Mouse (Mus musculus): ENCODE data around the gene Camkmt. TPM values are rescaled to one million over a fixed set of nuclear protein-coding genes. Genes with fewer than 3 reads are reported as not detected.
A peak's percentile ranks its signal among the peaks of the same experiment; 100 is the strongest.

The Camkmt gene
- polyA plus RNA-seq, 1 experiment from 2014 or later: 16.4 TPM

DNA sequence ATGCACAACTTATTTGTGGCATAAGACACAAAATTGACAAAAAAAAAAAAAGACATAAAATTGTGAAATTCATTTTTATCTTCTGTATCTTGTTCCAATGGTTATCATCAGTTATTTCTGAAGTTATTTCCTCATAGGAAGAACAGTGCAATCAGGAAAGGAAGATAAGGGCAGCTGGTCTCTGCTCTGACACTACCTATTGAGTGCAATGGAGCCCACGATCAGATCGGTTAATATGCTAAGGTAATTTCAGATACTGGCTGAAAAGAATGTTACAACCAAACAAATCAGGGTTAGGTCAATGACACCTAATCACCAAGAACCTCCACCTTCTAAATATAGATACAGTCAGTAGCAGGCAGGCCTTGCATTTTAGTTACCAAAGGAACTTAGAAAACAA, 5.0 kb upstream of the Camkmt start:
- peak; percentile 38 for ATAC-seq
- peaks cover 3% of the 10 kb centered on the region; the same call in 1 of the 2 replicates for H3K36me3 ChIP-seq (ENCODE audit: control insufficient read depth, insufficient read depth, low read length)
- WGBS: 77% methylated on average over 2 of the region's 2 CpGs
- no peaks in the 10 kb centered on the region for H3K27me3 ChIP-seq (replicated peaks; ENCODE audit: control insufficient read depth, insufficient read depth, low read length)
- no peak overlapping the region for H3K4me3 ChIP-seq (ENCODE audit: low read length)
- peaks cover 8% of the 10 kb centered on the region for H3K4me1 ChIP-seq (ENCODE audit: control insufficient read depth, insufficient read depth, low read length)
- H3K27ac ChIP-seq (ENCODE audit: low read length): no peak overlapping the region
- H3K4me2 ChIP-seq (ENCODE audit: low read depth, low read length): no peak overlapping the region
- H3K9ac ChIP-seq (ENCODE audit: low read depth, low read length): no peak overlapping the region
- H3K9me3 ChIP-seq (ENCODE audit: control insufficient read depth, low read length): no peaks in the 10 kb centered on the region

DNA sequence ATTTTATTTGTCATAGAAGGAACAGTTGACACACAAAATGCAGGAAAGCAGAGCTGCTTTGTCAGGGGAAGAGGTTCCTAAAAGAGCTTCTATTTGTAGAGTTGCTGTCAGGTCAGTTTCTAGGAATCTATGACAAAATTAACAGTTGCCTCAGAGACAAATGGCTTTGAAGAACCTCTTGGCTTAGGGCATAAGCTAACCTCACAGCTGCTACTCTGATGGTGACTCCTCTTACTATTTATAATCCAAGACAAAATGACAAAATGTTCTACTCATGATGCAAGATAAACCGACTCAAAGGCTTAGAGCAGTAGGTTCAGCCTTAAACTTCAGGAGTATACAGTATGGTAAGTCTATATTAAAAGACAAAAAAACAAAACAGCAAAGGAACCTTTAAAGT, 3.9 kb upstream of the Camkmt start:
- no peaks in the 10 kb centered on the region for H3K9me3 ChIP-seq (ENCODE audit: control insufficient read depth, low read length)
- H3K4me3 ChIP-seq (ENCODE audit: low read length): no peak overlapping the region
- H3K27me3 ChIP-seq (replicated peaks; ENCODE audit: control insufficient read depth, insufficient read depth, low read length): no peaks in the 10 kb centered on the region
- 86% methylated on average over 1 of the region's 1 CpGs for WGBS
- no peak for ATAC-seq
- H3K27ac ChIP-seq (ENCODE audit: low read length): no peak overlapping the region
- H3K9ac ChIP-seq (ENCODE audit: low read depth, low read length): no peak overlapping the region
- H3K4me2 ChIP-seq (ENCODE audit: low read depth, low read length): no peak overlapping the region
- H3K4me1 ChIP-seq (ENCODE audit: control insufficient read depth, insufficient read depth, low read length): peaks cover 11% of the 10 kb centered on the region
- H3K36me3 ChIP-seq (ENCODE audit: control insufficient read depth, insufficient read depth, low read length): no peaks in the 10 kb centered on the region

DNA sequence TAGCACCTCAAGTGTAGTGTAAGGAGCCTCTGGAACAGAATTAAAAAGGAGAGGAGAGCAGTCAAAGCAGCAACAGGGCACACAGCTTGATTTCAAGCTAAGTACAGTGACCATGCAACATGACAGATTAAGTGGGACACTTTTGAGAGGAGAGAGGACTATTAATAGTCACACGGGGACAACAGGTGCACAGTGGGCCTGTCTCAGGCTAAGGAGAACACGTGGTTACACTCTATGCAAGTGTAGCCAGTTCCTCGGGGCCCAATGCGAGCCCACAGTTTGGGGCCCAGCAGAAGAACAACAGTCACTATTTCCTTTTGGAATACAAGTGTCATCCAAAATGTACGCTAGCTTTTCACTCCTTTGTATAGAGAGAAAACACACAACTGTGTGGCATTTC, 2.8 kb upstream of the Camkmt start:
- peaks cover 11% of the 10 kb centered on the region for H3K4me1 ChIP-seq (ENCODE audit: control insufficient read depth, insufficient read depth, low read length)
- no peak for ATAC-seq

GRCm38 (mm10) chr17:85088401-85088800, 2.0 kb upstream of the Camkmt start:
- Histone ChIP-seq H3K27ac (ENCODE audit: low read length) (no peak overlapping the region), H3K4me3 (ENCODE audit: low read length) (no peak overlapping the region), H3K36me3 (ENCODE audit: control insufficient read depth, insufficient read depth, low read length) (no peaks in the 10 kb centered on the region), H3K27me3 (replicated peaks; ENCODE audit: control insufficient read depth, insufficient read depth, low read length) (no peaks in the 10 kb centered on the region), H3K4me2 (ENCODE audit: low read depth, low read length) (no peak overlapping the region), H3K4me1 (ENCODE audit: control insufficient read depth, insufficient read depth, low read length) (peaks cover 11% of the 10 kb centered on the region), H3K9ac (ENCODE audit: low read depth, low read length) (no peak overlapping the region), H3K9me3 (ENCODE audit: control insufficient read depth, low read length) (no peaks in the 10 kb centered on the region)
- ATAC-seq: no peak
- WGBS: 87% methylated on average over 11 of the region's 11 CpGs

More for the DNA sequence above, 2.8 kb upstream of the Camkmt start:
- 89% methylated on average over 5 of the region's 5 CpGs for WGBS
- Histone ChIP-seq H3K4me3 (ENCODE audit: low read length) (no peak overlapping the region), H3K4me2 (ENCODE audit: low read depth, low read length) (no peak overlapping the region), H3K9ac (ENCODE audit: low read depth, low read length) (no peak overlapping the region), H3K27ac (ENCODE audit: low read length) (no peak overlapping the region), H3K36me3 (ENCODE audit: control insufficient read depth, insufficient read depth, low read length) (no peaks in the 10 kb centered on the region), H3K9me3 (ENCODE audit: control insufficient read depth, low read length) (no peaks in the 10 kb centered on the region), H3K27me3 (replicated peaks; ENCODE audit: control insufficient read depth, insufficient read depth, low read length) (no peaks in the 10 kb centered on the region)

GRCm38 (mm10) chr17:85089011-85089410, 1.3 kb upstream of the Camkmt start:
- 47% methylated on average over 6 of the region's 6 CpGs for WGBS
- Histone ChIP-seq H3K27ac (ENCODE audit: low read length) (no peak overlapping the region), H3K9me3 (ENCODE audit: control insufficient read depth, low read length) (no peaks in the 10 kb centered on the region), H3K4me3 (ENCODE audit: low read length) (peak overlapping the region; percentile 95), H3K36me3 (ENCODE audit: control insufficient read depth, insufficient read depth, low read length) (no peaks in the 10 kb centered on the region), H3K27me3 (replicated peaks; ENCODE audit: control insufficient read depth, insufficient read depth, low read length) (no peaks in the 10 kb centered on the region), H3K4me1 (ENCODE audit: control insufficient read depth, insufficient read depth, low read length) (peaks cover 8% of the 10 kb centered on the region), H3K9ac (ENCODE audit: low read depth, low read length) (no peak overlapping the region), H3K4me2 (ENCODE audit: low read depth, low read length) (peak overlapping the region; percentile 85; the same call in 1 of the 2 replicates)
- ATAC-seq: no peak

DNA sequence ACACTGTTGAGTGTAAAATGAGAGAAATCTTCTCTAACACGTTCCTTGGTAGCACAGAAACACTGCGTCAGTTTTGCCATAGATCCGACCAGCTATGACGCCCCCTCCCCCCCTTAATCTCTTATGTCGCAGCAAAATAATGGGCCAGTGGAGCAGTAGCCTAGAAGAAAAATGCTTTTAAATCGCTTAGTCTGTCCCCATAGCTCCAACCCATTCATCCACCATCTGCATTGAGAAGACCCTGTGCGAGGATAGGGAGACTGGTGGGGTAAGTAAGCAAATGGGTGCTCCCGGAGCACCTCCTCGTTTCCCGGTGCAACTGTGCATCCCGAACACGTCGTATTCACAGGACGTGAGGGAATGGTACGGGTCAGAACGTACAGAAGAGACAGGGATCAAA, 731 bp upstream of the Camkmt start:
- under 1% methylated on average over 16 of the region's 16 CpGs for WGBS
- Histone ChIP-seq H3K4me1 (ENCODE audit: control insufficient read depth, insufficient read depth, low read length) (peaks cover 7% of the 10 kb centered on the region), H3K27me3 (replicated peaks; ENCODE audit: control insufficient read depth, insufficient read depth, low read length) (no peaks in the 10 kb centered on the region), H3K9ac (ENCODE audit: low read depth, low read length) (peak overlapping the region; percentile 89), H3K4me3 (ENCODE audit: low read length) (peak overlapping the region; percentile 95), H3K4me2 (ENCODE audit: low read depth, low read length) (peak overlapping the region; percentile 85), H3K36me3 (ENCODE audit: control insufficient read depth, insufficient read depth, low read length) (no peaks in the 10 kb centered on the region), H3K9me3 (ENCODE audit: control insufficient read depth, low read length) (no peaks in the 10 kb centered on the region), H3K27ac (ENCODE audit: low read length) (peak overlapping the region; percentile 82)
- peak; percentile 7 for ATAC-seq

DNA sequence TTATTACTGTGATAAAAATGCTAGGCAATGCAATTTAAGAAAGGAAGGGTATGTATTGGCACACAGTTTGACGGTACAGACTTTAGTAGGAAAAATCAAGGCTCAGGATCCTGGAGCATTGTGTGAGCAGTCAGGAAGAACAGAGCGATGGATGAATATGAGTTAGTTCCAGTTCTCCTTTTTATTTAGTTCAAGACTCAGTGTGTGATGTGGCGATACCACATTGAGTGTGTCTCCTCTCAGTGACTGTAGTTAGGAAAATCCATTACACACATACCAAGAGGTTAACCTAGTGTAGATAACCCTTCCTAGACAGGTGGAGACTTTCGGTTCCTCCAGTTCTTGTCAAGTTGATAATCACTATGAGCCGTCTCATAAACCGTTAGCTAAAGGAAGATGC, 1.4 kb downstream of the Camkmt start:
- H3K4me3 ChIP-seq (ENCODE audit: low read length): no peak overlapping the region; the same call in 1 of the 2 replicates
- H3K9me3 ChIP-seq (ENCODE audit: control insufficient read depth, low read length): no peaks in the 10 kb centered on the region
- H3K27me3 ChIP-seq (replicated peaks; ENCODE audit: control insufficient read depth, insufficient read depth, low read length): no peaks in the 10 kb centered on the region
- 91% methylated on average over 6 of the region's 6 CpGs for WGBS
- ATAC-seq: no peak
- no peak overlapping the region for H3K27ac ChIP-seq (ENCODE audit: low read length)
- no peak overlapping the region for H3K9ac ChIP-seq (ENCODE audit: low read depth, low read length)
- H3K36me3 ChIP-seq (ENCODE audit: control insufficient read depth, insufficient read depth, low read length): no peaks in the 10 kb centered on the region
- peak overlapping the region; percentile 85; the same call in 1 of the 2 replicates for H3K4me2 ChIP-seq (ENCODE audit: low read depth, low read length)
- peaks cover 7% of the 10 kb centered on the region for H3K4me1 ChIP-seq (ENCODE audit: control insufficient read depth, insufficient read depth, low read length)

DNA sequence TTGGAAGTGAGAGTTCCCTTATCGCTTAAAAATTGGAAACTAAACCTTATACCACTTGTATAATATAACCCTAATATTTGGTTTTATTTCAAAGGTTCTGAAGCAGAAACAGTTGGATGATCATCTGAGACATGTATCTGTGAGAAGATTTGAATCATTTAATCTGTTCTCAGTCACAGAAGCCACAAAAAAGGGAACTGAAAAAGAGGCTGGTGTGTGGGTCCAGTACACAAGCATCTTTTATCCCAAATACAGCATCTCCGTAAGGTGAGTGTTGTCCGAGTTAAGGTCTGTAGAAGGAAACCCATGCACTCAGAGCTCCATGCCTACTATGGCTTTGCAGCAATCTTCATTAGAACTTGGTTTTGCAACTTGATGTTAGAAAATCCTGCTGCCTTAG, 6.0 kb downstream of the Camkmt start:
- WGBS: 96% methylated on average over 3 of the region's 3 CpGs

GRCm38 (mm10) chr17:85098677-85099323, 8.4 kb downstream of the Camkmt start:
- no peak overlapping the region for H3K9ac ChIP-seq (ENCODE audit: low read depth, low read length)
- H3K27ac ChIP-seq (ENCODE audit: low read length): no peak overlapping the region
- no peak for ATAC-seq
- H3K27me3 ChIP-seq (replicated peaks; ENCODE audit: control insufficient read depth, insufficient read depth, low read length): no peaks in the 10 kb centered on the region
- H3K4me2 ChIP-seq (ENCODE audit: low read depth, low read length): no peak overlapping the region
- H3K9me3 ChIP-seq (ENCODE audit: control insufficient read depth, low read length): peaks cover 3% of the 10 kb centered on the region
- no peaks in the 10 kb centered on the region for H3K4me1 ChIP-seq (ENCODE audit: control insufficient read depth, insufficient read depth, low read length)
- H3K4me3 ChIP-seq (ENCODE audit: low read length): no peak overlapping the region
- 94% methylated on average over 7 of the region's 7 CpGs for WGBS
- H3K36me3 ChIP-seq (ENCODE audit: control insufficient read depth, insufficient read depth, low read length): peaks cover 15% of the 10 kb centered on the region

More for the DNA sequence above, 6.0 kb downstream of the Camkmt start:
- no peak overlapping the region for H3K4me3 ChIP-seq (ENCODE audit: low read length)
- H3K9me3 ChIP-seq (ENCODE audit: control insufficient read depth, low read length): peaks cover 3% of the 10 kb centered on the region
- H3K27me3 ChIP-seq (replicated peaks; ENCODE audit: control insufficient read depth, insufficient read depth, low read length): no peaks in the 10 kb centered on the region
- peaks cover 15% of the 10 kb centered on the region for H3K36me3 ChIP-seq (ENCODE audit: control insufficient read depth, insufficient read depth, low read length)
- no peak overlapping the region for H3K9ac ChIP-seq (ENCODE audit: low read depth, low read length)
- H3K4me1 ChIP-seq (ENCODE audit: control insufficient read depth, insufficient read depth, low read length): peaks cover under 1% of the 10 kb centered on the region; the same call in 1 of the 2 replicates
- no peak for ATAC-seq
- H3K27ac ChIP-seq (ENCODE audit: low read length): no peak overlapping the region
- H3K4me2 ChIP-seq (ENCODE audit: low read depth, low read length): no peak overlapping the region

DNA sequence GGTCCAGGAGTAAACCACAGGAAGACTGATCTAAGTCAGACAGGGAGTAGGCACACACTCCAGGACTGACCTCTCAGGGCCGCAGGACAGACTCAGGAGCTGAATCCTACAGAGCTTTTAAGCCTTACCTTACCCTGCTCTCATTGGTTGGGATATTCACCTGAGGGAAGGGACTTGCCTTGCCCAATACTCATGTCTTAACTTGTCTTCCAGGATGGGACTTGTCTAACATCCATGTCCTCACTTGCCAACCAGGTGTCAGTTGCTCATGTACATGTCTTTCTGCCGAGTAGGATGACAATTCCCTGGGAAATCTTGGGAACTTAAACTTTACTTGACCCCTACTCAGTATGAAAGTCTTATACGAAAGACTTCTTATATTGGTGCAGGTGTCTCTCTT, 9.9 kb downstream of the Camkmt start:
- peaks cover 15% of the 10 kb centered on the region for H3K36me3 ChIP-seq (ENCODE audit: control insufficient read depth, insufficient read depth, low read length)
- ATAC-seq: no peak
- peaks cover 3% of the 10 kb centered on the region for H3K9me3 ChIP-seq (ENCODE audit: control insufficient read depth, low read length)
- H3K27me3 ChIP-seq (replicated peaks; ENCODE audit: control insufficient read depth, insufficient read depth, low read length): no peaks in the 10 kb centered on the region
- WGBS: 83% methylated on average over 3 of the region's 3 CpGs
- no peak overlapping the region for H3K4me2 ChIP-seq (ENCODE audit: low read depth, low read length)
- no peaks in the 10 kb centered on the region for H3K4me1 ChIP-seq (ENCODE audit: control insufficient read depth, insufficient read depth, low read length)
- no peak overlapping the region for H3K27ac ChIP-seq (ENCODE audit: low read length)
- H3K9ac ChIP-seq (ENCODE audit: low read depth, low read length): no peak overlapping the region
- no peak overlapping the region for H3K4me3 ChIP-seq (ENCODE audit: low read length)

All from intestine, embryonic 16.5 days (tissue).